Mouse (Mus musculus) ovary, adult 18-20 months (tissue): ENCODE data around the gene Zfx.

Source experiments
- DNase-seq: peaks from one replicate; pipeline ENCODE4 v3.0.0; 2022; ENCODE audit warnings: low spot score, mixed read lengths

Gene Zfx

DNA sequence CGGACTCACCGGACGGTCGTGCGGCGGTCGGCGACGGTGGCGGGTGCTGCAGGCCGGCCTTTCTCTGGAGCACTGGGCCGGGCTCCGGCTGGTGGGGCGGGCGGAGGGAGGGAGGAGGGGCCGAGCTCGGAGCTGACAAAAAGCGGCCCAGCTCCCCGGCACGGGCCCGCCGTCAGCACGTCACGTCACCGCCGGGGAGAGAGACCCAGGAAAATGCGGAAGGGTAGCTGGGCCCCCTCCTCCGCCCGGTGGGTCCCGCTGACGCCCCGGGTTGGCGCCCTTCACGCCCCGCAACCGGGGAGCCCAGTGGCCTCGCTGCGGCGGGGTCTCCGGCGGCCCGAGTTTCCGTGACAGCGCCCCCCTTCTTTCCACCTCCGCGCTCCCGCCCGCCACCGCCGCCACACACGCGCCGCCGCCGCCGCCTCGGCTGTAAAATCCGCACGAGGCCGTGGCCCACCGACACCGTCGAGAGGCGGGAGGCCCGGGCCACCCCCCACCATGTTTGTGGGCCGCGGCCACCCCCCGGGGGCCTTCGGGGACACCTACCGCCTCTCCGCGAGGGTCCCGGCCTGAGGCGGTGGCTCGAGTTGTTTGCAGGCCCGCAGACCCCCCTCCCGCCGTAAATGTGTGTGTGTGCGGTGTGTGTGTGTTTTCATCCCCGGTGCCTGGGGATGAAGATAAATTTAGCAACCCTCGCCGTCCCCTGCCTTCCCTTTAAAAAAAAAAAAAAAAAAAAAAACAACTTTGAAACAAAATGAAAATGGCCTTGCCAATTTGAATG, at the start of gene Zfx:
TSS of gene Zfx (minus strand) at position 644 of the 781 bp plus-strand sequence.
- peak; percentile 30 for DNase-seq

DNA sequence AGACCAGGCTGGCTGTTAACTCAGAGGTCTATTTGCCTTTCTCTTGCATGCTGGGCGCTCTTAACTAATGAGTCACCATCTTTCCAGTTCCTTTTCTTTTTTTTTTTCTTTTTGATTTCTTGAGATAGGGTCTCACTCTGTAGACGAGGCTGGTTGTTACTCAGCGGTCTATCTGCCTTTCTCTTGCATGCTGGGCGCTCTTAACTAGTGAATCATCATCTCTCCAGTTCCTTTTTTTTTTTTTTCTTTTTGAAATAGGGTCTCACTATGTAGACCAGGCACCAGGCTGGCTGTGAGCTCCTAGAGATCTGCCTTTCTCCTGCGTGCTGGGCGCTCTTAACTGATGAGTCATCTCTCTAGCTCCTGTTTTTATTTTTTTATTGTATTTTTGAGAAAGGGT, 45.8 kb upstream of the Zfx start:
- DNase-seq: no peak

DNA sequence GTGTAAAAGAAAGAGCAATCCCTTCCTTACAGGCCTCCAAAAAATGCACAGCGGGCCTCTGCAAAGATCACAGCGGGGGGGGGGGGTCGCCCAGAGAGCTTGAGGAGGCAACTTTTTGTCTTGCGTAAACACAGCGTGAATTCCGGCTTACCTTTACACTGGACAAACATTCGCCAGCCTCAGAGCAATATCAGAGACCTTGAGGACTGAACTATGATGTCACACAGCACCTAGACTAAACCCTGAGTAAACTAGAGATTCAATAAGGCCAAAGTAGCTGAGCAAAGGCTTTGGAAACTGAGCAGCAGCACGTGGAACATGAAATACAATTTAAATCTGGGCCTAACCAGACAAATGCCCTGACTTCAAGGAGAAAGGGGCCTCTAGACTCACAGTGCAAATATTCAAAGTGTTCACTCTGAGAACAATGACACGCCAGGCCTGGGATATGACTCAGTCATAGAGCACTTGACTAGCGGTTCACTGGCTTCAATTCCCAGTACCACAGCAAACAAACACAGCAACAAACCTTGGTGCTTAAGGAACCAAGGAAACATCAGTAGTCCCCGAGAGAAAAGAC, 28.8 kb upstream of the Zfx start:
- no peak for DNase-seq

DNA sequence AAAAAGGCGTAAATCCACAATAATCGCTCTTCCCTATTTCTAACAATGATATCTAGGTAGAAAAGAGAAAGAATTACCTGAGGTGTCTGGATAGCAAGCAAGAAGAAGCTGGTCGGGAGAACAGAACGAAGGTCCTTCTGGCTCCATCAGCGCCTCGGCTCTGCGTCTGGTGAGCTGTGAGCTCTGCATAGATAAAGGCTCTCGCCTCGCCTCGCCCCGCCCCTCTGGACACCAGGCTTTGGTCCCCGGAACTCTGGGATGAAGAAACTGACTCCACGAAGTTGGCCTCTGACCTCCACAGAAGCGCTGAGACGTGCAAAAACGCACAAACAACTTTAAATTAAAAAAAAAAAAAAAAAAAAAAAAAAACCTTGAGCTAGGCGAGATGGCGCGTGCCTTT, 27.0 kb upstream of the Zfx start:
- DNase-seq: no peak

DNA sequence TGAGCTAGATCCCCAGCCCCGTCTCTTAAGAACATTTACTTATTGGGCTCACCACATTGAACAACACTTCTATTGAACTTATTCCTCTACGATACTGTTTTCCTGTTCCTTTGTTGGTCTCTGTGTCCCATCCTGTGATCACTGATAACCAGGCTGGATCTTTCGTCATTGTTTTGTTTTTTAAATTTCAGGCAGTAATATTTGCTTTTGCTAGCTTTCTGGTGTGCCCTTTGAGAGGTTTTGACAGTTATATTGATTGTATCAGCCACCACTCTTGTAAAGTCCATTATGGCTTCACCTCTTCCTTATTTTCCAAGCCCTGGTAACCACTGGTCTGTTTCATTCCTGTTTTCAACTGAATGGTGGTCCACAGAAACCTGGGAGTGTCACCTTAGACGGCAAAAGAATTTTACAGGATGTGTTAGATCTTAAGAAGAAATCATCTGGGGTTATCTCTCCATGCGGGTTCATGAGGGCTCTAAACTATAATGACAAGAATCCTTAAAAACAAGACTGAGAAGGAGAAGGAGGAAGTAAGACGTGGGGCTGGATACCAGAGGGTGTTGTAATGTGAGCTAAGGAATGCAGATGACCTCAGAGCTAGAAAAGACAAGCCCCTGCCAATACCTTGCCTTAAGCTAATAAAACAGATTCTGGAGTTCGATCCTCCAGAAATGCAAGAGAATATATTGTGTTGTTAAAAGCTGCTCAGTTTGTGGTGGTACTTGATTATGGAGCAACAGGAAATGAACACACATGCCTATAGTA, 18.7 kb upstream of the Zfx start:
- no peak for DNase-seq

DNA sequence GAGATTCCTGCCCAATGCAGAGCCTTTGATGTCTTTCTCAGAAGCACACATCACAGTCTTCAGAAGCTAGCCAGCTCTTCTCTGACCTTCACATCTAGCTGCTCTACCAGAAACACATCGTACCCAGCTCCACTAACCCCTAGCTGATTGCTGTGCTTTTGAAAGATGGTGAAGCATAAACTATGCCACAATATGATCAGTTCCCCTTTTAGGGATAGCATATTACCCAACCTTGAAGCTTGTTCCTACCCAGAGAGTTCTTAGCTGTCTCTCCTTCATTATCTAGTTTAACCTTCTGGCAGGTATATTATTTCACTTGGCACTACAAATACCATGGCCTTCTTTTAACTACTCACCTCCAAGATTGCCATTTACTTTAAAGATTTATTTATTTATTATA, 16.6 kb upstream of the Zfx start:
- DNase-seq: no peak

DNA sequence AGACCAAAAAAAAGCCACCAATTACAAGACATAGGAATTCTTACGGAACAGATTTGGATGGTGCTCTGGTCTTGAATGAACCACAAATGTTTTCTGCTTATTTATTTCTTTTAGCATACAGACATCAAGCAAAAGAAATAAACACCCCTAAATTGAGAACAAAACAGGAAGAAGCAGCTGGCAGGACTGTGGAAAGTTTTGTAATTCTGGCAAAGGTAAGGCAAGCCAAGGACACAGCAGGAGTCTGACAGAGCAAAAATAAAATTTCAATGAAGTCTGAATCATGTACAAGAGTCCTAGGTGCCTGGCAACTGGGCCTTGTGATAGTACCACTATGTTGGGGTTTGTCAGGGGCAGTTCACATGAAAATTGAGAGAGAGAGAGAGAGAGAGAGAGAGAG, 14.8 kb upstream of the Zfx start:
- no peak for DNase-seq

DNA sequence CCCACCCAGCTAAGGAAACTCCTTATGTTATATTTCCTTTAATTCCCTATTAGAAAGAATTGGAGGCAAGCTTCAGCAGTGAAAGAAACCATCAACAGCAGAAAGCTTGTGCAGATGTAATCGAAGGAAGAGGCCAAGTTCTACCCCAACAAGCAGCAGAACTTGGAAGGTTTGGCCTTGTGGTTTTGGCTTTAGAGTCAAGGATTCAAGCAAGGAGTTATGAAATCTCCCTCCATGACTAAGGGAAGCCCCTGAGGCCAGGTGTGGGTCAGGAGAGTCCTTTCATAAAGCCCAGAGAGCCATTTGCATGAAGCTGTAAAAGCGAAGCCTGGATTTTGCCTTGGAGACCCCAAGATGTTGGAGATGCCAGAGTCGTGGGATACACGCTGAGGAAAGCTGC, 11.6 kb upstream of the Zfx start:
- no peak for DNase-seq

DNA sequence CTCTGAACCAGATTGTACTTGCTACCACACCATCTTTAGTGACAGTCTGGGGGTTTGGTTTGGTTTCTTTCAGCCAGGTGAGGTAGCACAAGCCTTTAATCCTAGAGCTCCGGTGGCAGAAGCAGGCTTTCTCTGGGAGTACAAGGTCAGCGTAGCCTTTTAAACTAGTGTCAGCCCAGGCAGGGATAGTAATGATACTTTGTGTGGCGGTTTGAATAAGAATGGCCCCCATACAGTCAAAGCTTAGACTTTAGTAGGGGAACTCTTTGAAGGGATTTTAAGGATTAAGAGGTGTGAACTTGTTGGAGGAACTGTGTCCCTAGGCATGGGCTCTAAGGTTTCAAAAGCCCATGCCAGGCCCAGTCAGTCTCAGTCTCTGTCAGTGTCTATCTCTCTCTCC, 10.0 kb upstream of the Zfx start:
- no peak for DNase-seq

DNA sequence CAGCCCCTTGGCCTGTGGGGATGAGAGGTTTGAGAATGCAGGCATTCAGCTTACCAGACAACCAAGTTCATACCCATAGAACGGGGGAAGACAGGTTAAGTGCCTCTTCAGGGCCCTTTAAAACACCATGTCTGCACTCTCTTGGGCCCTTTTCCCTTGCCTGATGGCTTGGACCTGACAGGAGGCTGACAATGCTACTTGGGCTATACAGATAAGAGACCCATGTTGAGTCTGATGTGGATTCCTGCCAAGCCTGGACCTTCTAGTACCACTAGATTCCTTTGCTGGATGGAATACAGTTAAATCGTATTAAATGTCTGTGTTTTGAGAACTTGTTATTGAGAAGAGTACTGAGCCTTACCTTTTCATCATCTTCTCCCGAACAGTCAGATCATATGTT, 8.7 kb upstream of the Zfx start:
- DNase-seq: no peak

DNA sequence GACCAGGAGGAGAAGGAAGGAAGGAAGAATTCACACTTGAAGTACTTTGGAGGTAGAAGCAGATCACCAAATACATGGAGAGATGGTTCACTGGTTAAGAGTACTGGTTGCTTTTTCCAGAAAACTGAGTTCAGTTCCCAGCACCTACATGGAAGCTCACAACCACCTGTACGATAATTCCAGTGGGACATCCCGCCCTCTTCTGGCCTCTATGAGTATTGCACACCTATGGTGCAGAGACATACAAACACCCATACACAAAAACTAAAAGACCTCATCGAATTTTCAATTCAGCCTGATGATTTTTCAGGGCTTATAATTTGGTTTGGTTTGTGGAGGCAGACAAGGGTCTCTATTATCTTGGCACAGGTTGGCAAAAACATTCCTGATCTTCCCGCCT, 6.2 kb upstream of the Zfx start:
- DNase-seq: no peak

DNA sequence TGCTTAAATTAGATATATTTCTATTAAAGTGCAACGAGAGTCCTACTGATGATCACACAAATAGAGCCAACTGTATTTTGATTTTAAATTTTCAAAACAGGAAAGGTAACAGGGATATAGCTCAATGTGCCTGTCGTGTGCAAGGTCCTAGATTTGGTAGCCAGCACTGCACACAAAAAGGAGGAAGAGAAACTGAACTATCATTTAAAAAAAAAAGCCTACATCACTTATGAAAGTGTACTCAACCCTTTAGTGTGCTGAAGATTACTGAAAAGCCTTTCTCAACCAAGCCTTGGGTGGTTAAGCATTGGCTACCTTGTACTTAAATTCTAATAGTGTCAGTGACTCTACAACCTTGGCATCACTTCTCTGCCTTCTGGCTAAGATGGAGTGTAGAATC, 2.4 kb upstream of the Zfx start:
- DNase-seq: no peak

DNA sequence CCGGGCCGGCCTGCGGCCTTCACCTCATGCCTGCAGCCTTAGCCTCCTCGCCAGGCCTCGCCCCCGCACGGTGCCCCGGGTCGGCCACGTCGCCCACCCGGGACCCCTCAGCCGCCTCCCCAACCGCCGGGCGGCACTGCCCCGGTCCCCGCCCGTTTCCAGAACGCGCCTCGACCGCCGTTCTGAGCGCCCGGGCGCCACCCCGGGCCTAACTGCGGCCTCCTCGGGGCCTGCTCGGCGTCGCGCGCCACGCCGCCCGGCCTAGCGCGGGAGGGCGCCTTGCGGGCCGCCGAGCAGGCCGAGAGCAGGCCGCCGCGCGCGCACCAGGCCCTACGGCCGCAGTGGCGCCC, 818 bp downstream of the Zfx start:
- no peak for DNase-seq

DNA sequence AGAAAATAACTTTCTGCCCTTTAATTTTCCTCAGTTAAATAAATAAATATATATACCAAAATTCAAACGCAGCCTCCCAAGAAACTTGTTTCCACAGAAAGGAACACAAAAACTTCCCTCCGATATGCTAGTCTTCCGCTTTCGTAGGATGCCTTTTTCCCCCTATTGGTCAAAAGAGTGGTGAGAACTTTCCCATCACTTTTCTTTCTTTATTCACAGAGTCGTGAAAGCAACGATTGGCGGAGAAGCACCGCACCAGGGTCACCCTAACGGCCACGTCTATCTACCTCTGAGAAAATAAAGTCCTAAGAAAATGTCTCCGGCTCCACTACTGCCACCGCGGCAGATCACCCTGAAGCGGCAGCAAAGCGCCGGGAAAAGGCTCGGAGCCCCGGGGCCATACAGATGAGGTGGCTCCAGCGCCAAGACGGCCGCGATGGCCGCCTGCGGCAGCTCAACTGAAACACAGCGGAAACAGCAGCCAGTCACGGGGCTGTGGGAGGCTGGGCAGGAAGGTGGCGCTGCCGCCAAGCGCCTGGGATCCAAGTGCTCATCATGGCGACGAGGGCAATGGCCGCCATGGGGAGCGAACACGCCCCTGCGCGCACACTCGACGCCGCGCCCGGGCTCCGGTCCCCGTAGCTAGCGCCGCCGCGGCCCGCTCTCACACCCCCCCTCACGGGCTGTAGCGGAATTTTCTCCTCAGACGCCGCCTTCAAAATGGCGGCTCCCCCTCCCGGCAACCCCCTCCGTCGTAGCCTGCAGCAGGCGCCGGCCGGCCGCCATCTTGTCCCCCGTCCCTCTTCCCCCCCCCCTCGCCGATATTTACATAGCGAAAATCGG, 1.4 kb downstream of the Zfx start:
- DNase-seq: peak; percentile 82

DNA sequence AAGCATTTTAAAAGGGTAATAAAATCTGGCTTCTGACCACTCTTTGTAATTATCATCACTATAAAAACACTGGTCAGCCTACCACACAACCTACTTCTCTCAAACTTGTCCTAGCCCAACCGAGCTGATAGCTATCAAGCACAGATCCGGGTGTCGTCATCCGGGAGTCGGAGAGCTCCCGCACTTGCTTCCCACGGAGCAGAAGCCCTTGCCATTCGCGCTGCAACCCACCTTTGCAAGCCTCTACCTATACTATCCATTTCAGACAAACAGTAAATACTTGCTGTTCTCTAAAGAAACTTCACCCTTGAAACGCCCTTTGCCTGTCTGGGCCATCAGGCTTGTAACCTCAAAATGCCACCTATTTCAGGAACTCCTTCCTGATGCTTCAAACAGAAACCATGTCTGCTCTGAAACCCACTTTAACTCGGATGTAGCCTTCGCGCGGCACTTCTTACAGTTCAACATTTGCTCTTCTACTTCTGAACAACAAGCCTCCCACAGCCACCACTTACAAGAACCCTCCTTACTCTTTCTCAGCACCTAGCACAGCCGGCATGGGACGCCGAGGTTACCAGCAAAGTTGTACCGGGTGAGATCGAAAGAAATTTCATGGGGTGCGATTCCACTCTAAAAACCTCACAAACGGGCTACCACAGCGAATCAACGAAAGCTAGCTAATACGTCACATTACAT, 2.2 kb downstream of the Zfx start:
- DNase-seq: no peak

DNA sequence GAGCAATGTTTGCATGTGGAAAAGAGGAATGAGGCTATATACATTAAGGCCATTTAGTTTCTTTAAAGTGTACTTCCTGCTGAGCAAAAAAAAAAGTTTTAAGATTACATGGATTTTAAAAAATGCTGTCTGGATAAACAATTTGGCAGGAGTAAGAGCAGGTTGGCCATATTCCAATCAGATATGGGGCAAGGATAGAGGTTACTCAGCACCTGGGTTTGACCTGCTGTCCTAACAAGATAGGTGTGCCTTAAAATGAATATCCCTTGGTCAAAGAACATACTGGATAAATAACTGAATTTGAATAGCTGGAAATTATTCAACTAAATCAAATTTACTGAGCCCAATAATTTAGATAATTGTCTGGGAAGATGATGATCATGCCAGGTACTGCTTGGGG, 5.2 kb downstream of the Zfx start:
- no peak for DNase-seq

DNA sequence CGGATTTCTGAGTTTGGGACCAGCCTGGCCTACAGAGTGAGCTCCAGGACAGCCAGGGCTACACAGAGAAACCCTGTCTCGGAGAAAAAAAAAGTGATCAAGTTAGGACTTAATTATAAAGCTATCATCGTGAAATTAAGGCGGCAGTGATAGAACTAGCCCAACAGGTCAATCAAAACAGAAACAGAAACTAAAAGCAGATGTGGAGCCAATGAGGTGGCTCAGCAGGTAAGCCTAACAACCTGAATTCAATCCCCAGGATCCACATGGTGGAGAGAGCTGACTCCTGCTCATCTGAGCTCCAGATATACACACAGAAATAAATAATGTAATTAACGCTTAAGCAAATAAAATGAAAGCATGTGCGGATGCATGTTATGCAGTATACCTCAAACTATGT, 7.6 kb downstream of the Zfx start:
- no peak for DNase-seq

DNA sequence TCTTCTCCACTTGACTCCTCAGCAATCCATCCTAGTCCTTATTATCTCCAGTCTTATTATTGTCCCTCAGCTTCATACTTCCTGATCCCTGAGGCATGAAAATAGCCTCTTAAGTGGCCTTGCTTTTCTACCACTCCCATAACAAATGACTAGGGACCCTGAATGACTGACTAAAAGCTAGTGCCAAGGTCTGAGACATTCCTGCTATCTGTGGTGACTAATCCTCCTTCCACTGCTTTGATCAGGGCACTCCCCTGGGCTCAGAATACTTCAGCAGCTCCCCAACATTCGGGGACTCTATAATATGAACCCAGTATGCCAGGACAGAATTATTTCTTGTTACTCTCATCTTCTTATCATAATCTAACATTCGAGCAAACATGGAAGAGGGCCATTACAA, 17.5 kb downstream of the Zfx start:
- DNase-seq: peak; percentile 21

DNA sequence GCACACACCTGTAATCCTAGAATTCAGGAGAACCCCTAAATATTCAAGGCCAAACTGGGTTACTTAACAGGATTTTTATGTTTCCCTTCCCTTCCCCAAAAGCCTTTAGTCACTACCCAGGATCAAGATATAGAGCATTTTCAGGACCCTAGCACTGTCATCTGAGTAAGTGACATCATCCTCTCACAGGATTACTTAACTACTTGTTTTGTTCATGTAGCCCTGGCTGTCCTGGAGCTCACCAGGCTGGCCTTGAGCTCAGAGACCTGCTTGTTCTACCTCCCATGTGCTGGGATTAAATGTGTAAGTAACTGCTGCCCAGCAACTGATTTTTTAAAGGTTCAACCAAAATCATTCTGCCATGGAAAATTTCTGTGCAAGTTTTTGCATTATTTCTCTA, 20.6 kb downstream of the Zfx start:
- no peak for DNase-seq

DNA sequence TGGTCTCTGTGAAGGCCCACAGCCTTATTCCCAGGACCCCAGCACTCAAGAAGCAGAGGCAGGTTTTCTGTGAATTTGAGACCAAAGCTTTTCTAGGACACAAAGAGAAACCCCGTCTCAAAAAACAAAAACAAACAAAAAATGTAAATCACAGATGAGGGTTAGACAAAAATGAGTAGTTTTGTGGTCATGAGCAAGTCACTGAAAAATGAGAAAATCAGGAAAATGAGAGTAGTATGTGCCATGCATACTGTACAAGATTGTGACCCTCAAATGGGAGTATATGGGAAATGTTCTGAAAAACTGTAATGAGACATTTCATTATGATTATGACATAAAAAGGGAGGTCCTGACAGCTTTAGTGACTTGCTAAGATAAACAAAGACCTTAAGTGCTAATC, 22.9 kb downstream of the Zfx start:
- no peak for DNase-seq

DNA sequence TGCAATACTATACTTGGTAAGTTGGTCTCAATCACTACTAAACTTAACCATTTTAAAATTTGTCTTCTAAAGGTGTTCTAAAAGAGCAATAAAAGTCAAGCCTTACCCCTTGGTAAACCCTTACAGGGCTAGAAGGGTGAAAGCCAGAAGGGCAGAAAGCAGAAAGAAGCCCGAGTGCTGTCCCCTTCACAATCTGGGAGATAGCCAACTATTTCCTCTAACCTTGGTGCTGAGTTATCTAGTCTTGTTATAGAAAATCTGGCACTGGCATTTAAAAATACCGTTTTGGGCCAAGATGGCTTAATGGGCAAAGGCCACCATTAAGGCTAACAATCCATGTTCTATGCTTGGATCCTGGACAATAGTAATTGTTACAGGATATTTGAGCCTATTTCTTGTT, 32.5 kb downstream of the Zfx start:
- DNase-seq: no peak

DNA sequence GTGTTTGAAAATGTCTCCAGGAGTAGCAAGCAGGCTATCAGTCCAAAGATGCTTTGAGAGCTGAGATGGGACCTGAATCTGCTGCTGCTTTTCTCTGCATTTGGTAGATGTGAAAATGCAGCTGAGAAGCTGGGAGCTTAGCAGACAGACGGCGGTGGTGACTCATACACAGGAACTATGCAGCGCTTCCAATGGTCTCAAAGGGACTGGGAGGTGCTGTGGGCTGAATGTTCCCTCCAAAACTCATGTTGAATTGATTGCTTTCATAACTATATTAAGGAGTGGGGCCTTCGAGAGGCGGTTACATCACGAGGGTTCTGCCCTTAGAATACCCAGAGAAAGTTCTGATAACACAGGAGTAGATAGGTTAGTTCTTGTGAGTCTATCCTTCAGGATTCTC, 62.3 kb downstream of the Zfx start:
- DNase-seq: peak; percentile 6
